Mouse (Mus musculus): Measurements from ENCODE around the gene Myo1e. TPM values are rescaled to one million over a fixed set of nuclear protein-coding genes. Genes with fewer than 3 reads are reported as not detected.

The Myo1e gene
- total and polyA plus RNA-seq, 2 experiments from 2014 or later: 3.6 to 6.2 TPM

DNA sequence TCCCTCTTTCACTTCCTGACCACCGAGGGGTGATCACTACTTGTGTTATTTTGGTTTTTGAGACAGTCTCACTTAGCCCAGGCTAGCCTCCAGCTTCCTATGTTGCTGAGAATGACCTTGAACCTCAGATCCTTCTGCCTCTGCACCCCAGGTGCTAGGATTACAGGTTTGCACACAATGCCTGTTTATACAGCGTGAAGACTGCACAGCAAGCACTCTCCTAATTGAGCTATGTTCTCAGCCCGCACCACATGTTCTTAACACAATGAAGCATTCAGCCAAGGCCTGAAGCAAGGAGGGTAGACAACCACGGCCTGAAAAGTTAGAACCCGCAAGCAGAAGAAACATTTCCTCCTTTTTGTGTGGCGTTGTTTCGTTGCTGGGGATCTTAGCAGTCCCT is 24.5 kb upstream of the Myo1e start:
- WGBS: 25% methylated on average over 7 of the region's 7 CpGs
- no peak overlapping the region for H3K4me2 ChIP-seq (ENCODE audit: low read depth)
- H3K4me1 ChIP-seq (ENCODE audit: insufficient read depth): no peaks in the 10 kb centered on the region
- DNase-seq: no peak
- no peak for ATAC-seq
- no peak for TF ChIP-seq CTCF (IDR thresholded peaks at IDR 0.05; ENCODE audit: low read depth)
- H3K27ac ChIP-seq (ENCODE audit: low read depth, low read length): no peak overlapping the region
- no peaks in the 10 kb centered on the region for H3K36me3 ChIP-seq (ENCODE audit: insufficient read depth)
- no peak overlapping the region for H3K4me3 ChIP-seq (ENCODE audit: low read depth, low read length)
- H3K9me3 ChIP-seq (ENCODE audit: low read length): no peaks in the 10 kb centered on the region
- no peaks in the 10 kb centered on the region for H3K27me3 ChIP-seq (ENCODE audit: insufficient read depth, low read length)
- no peak overlapping the region for H3K9ac ChIP-seq

DNA sequence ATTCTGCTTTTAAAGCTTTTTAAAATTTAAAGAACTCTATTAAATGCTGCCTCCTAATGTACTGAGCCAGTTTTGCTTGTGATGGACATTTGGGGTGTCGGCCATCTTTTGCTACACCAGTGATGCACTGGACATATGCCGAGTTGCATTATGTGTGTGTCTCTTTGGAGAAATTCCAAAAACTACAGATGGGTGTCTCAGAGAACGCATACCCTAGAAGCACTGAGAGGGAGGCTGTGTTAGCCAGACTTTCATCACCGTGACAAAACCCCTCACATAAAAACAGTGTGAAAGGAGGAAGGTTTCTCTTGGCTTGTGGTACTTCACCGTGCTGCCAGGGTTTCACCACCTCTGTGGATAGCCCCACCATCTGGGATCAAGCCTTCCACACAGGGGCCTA is 14.8 kb upstream of the Myo1e start:
- Histone ChIP-seq H3K36me3 (ENCODE audit: insufficient read depth) (no peaks in the 10 kb centered on the region), H3K4me2 (ENCODE audit: low read depth) (no peak overlapping the region), H3K27ac (ENCODE audit: low read depth, low read length) (no peak overlapping the region), H3K9me3 (ENCODE audit: low read length) (no peaks in the 10 kb centered on the region), H3K4me3 (ENCODE audit: low read depth, low read length) (no peak overlapping the region), H3K9ac (no peak overlapping the region), H3K4me1 (ENCODE audit: insufficient read depth) (no peaks in the 10 kb centered on the region), H3K27me3 (ENCODE audit: insufficient read depth, low read length) (no peaks in the 10 kb centered on the region)
- ATAC-seq (peak; percentile 88), DNase-seq (peak; percentile 64)
- no peak for TF ChIP-seq CTCF (IDR thresholded peaks at IDR 0.05; ENCODE audit: low read depth)
- WGBS: 49% methylated on average over 5 of the region's 5 CpGs

DNA sequence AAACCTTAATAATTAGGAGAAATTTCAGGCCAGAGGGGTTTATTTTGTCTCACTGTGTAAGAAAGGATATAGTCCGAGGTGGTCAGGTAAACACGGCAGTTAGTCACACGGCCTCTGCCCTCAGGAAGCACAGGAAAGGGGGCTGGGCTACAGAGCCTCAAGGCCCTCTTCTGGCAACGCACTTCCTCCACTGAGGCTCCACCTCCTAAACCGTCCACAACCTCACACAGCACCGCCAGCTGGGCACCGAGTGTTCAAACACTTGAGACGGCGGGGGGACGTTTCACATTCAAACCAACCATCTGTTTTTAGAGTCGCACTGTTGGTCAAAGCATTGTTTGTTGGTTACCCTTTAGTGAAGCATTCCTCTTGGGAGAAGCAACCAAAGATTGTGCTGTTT is 12.5 kb upstream of the Myo1e start:
- Histone ChIP-seq H3K9ac (no peak overlapping the region), H3K27ac (ENCODE audit: low read depth, low read length) (no peak overlapping the region), H3K9me3 (ENCODE audit: low read length) (no peaks in the 10 kb centered on the region), H3K36me3 (ENCODE audit: insufficient read depth) (no peaks in the 10 kb centered on the region), H3K4me2 (ENCODE audit: low read depth) (no peak overlapping the region), H3K27me3 (ENCODE audit: insufficient read depth, low read length) (no peaks in the 10 kb centered on the region), H3K4me1 (ENCODE audit: insufficient read depth) (no peaks in the 10 kb centered on the region), H3K4me3 (ENCODE audit: low read depth, low read length) (no peak overlapping the region)
- 83% methylated on average over 11 of the region's 11 CpGs for WGBS
- no peak for TF ChIP-seq CTCF (IDR thresholded peaks at IDR 0.05; ENCODE audit: low read depth)
- ATAC-seq (no peak), DNase-seq (no peak)

DNA sequence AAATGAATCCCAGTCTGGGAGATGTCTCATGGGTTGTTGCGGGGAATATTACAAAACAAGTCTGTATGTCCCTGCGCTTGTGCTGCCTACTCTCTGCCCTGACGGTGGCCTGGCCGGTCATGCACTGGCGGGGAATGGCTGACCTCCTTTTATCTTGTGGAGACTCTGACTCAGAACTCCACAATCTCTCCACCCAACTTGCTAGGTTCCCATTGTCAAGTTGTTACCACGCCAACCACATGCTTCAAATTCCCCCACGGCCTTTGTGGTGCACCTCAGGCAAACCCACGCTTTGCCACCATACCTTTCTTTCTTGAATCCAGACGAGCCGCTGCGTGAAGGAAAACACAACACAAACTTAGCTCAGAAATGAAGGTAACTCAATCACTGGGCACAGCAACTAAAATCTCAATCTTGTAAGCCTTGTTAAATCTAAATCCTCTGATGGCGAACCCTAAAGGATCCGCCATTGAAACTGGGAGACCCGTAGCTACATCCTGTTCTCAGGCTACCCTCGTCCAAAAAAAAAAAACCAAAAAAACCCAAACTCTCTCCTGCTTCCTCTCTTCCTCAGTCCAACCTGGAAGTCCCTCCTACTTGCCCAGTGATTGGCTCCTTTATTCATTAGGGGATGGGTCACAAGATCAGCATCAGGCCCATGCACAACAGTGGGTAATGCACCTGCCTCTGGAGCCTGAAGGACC is 10.0 kb upstream of the Myo1e start:
- no peak overlapping the region for H3K27ac ChIP-seq (ENCODE audit: low read depth, low read length)

DNA sequence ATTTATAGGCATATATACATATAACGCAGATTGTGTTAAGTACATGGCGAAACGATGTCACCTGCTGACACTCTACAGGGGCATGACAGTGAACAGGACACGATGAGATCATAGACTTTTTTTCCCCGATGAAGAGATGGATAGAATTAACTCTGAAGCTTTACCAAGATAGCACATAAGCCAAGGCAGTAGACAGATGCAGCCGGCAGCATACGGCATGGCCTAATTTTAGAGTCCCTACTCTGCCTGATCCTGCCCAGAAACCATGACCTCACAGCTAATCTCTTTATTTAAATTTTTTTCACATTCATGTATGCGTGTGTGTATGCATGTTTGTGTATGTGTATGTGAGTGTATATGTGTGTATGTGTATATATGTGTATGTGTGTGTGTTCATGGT is 9.2 kb upstream of the Myo1e start:
- Histone ChIP-seq H3K9me3 (ENCODE audit: low read length) (no peaks in the 10 kb centered on the region), H3K9ac (no peak overlapping the region), H3K27me3 (ENCODE audit: insufficient read depth, low read length) (no peaks in the 10 kb centered on the region), H3K4me1 (ENCODE audit: insufficient read depth) (no peaks in the 10 kb centered on the region), H3K36me3 (ENCODE audit: insufficient read depth) (no peaks in the 10 kb centered on the region), H3K4me2 (ENCODE audit: low read depth) (no peak overlapping the region), H3K27ac (ENCODE audit: low read depth, low read length) (no peak overlapping the region), H3K4me3 (ENCODE audit: low read depth, low read length) (no peak overlapping the region)
- ATAC-seq (no peak), DNase-seq (no peak)
- TF ChIP-seq CTCF (IDR thresholded peaks at IDR 0.05; ENCODE audit: low read depth): no peak
- WGBS: 90% methylated on average over 8 of the region's 8 CpGs

More for the DNA sequence above, 10.0 kb upstream of the Myo1e start:
- ATAC-seq (no peak), DNase-seq (no peak)
- H3K27me3 ChIP-seq (ENCODE audit: insufficient read depth, low read length): no peaks in the 10 kb centered on the region
- no peak overlapping the region for H3K9ac ChIP-seq
- no peaks in the 10 kb centered on the region for H3K36me3 ChIP-seq (ENCODE audit: insufficient read depth)
- no peaks in the 10 kb centered on the region for H3K4me1 ChIP-seq (ENCODE audit: insufficient read depth)
- no peaks in the 10 kb centered on the region for H3K9me3 ChIP-seq (ENCODE audit: low read length)
- H3K4me3 ChIP-seq (ENCODE audit: low read depth, low read length): no peak overlapping the region
- WGBS: 80% methylated on average over 15 of the region's 15 CpGs
- H3K4me2 ChIP-seq (ENCODE audit: low read depth): no peak overlapping the region
- TF ChIP-seq CTCF (IDR thresholded peaks at IDR 0.05; ENCODE audit: low read depth): no peak

DNA sequence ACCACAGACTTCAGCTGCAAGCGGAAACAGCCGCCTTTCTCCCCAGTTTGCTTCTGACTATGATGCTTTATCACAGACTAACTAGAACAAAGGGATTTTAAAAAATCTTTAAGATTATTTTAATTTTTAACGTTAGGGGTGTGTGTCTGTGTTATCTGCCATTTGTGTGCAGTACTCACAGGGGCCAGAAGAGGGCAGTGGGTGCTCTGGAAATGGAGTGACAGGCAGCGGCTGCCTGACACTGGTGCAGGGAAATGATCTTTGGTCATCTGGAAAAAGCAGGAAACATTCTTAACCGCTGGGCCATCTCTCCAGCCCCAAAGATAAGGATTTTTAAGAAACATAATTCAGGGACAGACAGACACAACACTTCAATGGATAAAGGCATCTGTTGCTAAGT is 4.4 kb upstream of the Myo1e start:
- no peak for DNase-seq
- H3K4me3 ChIP-seq (ENCODE audit: low read depth, low read length): no peak overlapping the region
- no peak overlapping the region for H3K27ac ChIP-seq (ENCODE audit: low read depth, low read length)
- TF ChIP-seq CTCF (IDR thresholded peaks at IDR 0.05; ENCODE audit: low read depth): peak; percentile 66
- no peaks in the 10 kb centered on the region for H3K36me3 ChIP-seq (ENCODE audit: insufficient read depth)
- ATAC-seq: no peak
- 65% methylated on average over 5 of the region's 5 CpGs for WGBS
- no peak overlapping the region for H3K4me2 ChIP-seq (ENCODE audit: low read depth)
- peaks cover 4% of the 10 kb centered on the region for H3K4me1 ChIP-seq (ENCODE audit: insufficient read depth)
- no peak overlapping the region for H3K9ac ChIP-seq
- H3K27me3 ChIP-seq (ENCODE audit: insufficient read depth, low read length): no peaks in the 10 kb centered on the region
- H3K9me3 ChIP-seq (ENCODE audit: low read length): no peaks in the 10 kb centered on the region

DNA sequence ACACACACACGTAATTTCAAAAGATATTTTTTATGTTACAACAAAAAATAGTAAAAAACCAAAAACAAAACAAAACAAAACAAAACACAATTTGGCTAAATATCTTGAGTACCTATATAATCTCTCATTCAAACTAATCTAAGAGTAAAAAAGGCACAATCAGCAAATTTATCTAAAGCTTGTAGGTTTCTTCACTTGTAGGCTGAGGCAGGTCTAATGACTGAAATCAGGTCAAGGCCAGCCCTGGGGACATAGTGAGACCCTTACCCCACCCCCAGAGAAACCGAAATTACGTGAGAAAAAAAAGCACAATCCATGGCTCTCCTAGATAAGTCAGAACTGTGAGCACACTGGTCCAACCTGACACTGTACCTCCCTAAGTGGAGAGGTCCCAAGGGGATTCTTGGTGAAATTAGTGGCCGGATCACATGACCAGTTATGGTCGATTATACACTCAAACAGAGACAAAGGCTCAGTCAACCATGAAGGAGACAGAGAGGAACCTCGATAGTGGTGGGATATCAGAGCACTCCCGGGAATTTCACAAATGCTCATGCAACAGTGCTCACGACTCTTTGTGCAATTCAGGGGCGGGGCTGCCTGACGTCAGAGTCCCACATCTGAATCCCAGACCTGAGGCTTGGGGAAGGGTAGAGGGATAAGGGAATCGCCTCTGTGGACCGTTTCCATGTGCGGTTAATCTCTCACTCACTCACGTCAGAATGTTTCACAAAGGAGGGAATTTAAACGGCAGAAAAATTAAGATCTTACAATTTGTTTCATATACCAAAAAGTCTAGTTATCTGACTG is 3.7 kb upstream of the Myo1e start:
- Histone ChIP-seq H3K4me3 (ENCODE audit: low read depth, low read length) (no peak overlapping the region), H3K27me3 (ENCODE audit: insufficient read depth, low read length) (peaks cover 4% of the 10 kb centered on the region; the same call in 1 of the 2 replicates)

More for the DNA sequence above, 3.7 kb upstream of the Myo1e start:
- ATAC-seq (no peak), DNase-seq (no peak)
- TF ChIP-seq CTCF (IDR thresholded peaks at IDR 0.05; ENCODE audit: low read depth): no peak
- Histone ChIP-seq H3K4me2 (ENCODE audit: low read depth) (no peak overlapping the region), H3K4me1 (ENCODE audit: insufficient read depth) (peaks cover 10% of the 10 kb centered on the region), H3K9me3 (ENCODE audit: low read length) (no peaks in the 10 kb centered on the region), H3K36me3 (ENCODE audit: insufficient read depth) (no peaks in the 10 kb centered on the region), H3K9ac (no peak overlapping the region), H3K27ac (ENCODE audit: low read depth, low read length) (no peak overlapping the region)
- WGBS: 65% methylated on average over 15 of the region's 15 CpGs

Data from forebrain, postnatal 0 days (tissue).